Mouse (Mus musculus): ENCODE results near the gene Rab4b.

Rab4b gene

GRCm38 (mm10) chr7:27159882-27160281, 18.8 kb downstream of the Rab4b start:
- DNase-seq (ENCODE audit: low spot score in 2 of 2), result peak; percentile 73 to 88

GRCm38 (mm10) chr7:27159256-27159655, 19.4 kb downstream of the Rab4b start:
- DNase-seq (ENCODE audit: low spot score in 2 of 2), result no peak

- no peak for DNase-seq (ENCODE audit: low spot score in 2 of 2)
These were observed 20.5 kb downstream of the Rab4b start for GRCm38 (mm10) chr7:27158171-27158570.

DNA sequence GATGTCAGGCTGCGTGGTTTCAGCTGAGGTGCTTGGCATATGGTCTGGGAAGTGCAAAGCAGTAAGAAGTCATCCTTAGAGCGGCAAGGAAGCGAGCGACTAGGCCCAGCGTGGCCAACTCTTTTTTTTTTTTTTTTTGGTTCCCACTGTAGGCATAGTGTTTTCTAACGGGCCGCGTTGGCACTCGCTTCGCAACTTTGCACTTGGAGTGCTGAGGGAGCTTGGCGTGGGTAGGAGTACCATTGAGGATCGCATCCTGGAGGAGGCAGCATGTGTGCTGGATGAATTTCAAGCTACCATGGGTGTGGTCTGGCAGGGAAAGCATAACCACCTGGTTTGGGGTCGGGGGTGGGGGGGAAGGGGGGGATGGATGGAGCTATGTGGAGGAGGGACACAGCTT, 22.7 kb downstream of the Rab4b start:
- DNase-seq (ENCODE audit: low spot score in 2 of 2), result peak in 1 of 2 experiments; percentile 74

- DNase-seq (ENCODE audit: low spot score in 2 of 2), result no peak
These were observed 25.4 kb downstream of the Rab4b start, which contains the start of gene Cyp2t4 for GRCm38 (mm10) chr7:27153205-27153764. Gene Cyp2t4 (plus strand): TSS chr7:27153714.

GRCm38 (mm10) chr7:27136410-27136996, 42.2 kb downstream of the Rab4b start:
- no peak for DNase-seq (ENCODE audit: low spot score in 2 of 2)

DNA sequence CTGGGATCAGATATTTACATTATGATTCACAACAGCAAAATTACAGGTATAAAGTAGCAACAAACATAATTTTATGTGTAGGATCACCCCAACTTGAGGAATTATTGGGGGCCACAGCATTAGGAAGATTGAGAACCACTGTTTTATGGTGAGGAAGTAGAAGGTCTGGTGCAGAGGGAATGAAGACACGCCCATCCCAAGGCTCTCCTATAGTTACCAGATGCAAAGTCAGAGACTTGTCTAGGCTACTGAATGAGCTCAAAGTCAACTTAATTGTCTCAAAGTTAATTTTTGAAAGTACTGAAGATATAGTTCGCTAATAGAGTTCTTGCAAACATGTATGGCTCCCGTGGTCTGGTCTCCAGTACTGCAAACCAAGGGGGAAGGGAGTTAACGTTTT, 44.9 kb downstream of the Rab4b start:
- DNase-seq (ENCODE audit: low spot score in 2 of 2), result no peak

DNA sequence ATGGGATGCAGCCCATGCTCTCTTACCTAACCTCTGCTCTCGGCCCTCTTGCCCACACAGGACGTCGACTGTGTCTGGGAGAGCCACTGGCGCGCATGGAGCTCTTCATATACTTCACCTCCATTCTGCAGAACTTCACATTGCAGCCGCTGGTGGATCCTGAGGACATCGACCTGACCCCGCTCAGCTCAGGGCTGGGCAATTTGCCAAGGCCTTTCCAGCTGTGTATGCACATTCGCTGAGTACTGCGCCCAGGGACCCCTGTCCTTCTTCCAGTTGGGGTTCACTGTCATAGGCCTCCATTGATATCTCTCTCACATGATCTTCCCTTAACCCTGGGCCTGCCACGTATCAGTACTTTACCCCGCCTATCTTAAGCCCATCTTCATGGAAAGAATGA, 45.5 kb downstream of the Rab4b start:
- DNase-seq (ENCODE audit: low spot score in 2 of 2), result no peak

- peak; percentile 42 to 55 for DNase-seq (ENCODE audit: low spot score in 2 of 2)
These were observed 46.1 kb downstream of the Rab4b start for GRCm38 (mm10) chr7:27132588-27132987.

GRCm38 (mm10) chr7:27131387-27131786, 47.3 kb downstream of the Rab4b start:
- no peak for DNase-seq (ENCODE audit: low spot score in 2 of 2)

GRCm38 (mm10) chr7:27130521-27131370, 48.0 kb downstream of the Rab4b start:
- no peak for DNase-seq (ENCODE audit: low spot score in 2 of 2)

DNA sequence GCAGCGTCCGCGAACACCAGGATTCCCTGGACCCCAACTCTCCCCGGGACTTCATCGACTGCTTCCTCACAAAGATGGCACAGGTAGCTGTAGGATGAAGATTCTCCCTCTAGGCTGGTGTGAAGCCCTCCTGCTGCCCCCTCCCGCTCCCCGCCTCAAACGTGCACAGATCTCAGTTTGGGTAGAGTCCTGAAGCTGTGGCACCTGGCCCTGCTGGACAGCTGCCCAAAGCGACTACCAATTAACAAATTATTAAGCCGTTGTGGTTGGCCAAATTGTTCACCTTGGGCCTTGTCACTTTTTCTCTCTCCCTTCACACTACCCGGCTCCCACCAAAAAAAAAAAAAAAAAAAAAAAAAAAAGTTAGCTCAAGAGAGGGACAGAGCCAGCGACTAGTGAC, 48.9 kb downstream of the Rab4b start:
- no peak for DNase-seq (ENCODE audit: low spot score in 2 of 2)

DNA sequence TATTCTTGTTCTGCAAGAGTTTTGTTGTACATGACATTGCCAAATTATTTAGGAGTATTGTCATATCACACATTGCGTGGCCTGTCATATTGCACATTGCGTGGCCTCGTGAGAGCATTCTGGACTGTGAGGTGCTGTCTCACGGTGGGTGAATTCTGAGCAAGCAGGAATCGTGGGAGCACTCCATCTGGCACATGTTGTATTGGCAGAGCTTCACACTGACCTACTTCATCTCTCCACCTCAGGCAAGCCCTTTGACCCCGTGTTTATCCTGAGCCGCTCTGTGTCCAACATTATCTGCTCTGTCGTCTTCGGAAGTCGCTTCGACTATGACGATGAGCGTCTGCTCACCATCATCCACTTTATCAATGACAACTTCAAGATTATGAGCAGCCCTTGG, 49.8 kb downstream of the Rab4b start:
- no peak for DNase-seq (ENCODE audit: low spot score in 2 of 2)

DNA sequence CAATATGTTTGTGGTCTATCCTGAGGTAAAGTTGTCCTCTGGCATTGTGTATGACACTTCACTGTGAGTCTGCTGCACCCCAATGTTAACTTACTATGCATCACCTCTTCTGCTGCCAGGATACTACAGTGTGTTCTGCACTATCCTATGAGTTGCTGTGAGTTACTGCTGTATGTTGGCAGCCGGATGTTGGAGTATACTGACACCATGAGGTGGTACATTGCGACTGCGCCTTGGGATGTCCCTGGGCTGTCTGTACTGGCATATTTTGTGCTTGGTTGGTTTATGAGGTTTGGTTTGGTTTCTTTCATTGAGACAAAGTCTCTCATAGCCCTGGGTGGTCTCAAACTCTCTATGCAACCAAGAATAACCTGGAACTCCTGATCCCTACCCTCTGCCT, 50.5 kb downstream of the Rab4b start:
- DNase-seq (ENCODE audit: low spot score in 2 of 2), result peak; percentile 12 to 58

GRCm38 (mm10) chr7:27124969-27125368, 53.7 kb downstream of the Rab4b start:
- DNase-seq (ENCODE audit: low spot score in 2 of 2), result no peak

DNA sequence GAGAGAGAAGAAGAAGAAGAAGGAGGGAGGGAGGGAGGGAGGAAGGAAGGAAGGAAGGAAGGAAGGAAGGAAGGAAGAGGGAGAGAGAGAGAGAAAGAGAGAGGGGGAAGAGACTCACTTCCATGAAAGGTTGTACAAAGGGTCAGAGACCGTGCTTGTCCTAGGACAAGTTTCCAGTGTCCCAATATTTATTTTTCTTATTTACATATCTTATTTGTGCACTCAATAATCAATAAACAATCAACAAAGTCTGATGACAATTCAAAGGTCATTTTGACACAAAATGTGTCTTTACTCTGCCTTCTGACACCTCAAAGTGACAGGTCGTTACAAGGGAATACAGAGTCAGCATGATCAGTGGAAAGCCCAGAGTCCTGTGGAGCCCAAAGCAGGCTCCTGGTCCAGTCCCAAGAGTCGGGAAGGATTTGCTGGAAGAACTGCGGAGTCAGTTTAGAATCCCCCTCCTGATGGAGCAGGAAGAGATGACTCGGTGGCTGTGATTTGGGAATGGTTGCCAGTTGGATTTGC, 54.3 kb downstream of the Rab4b start:
- no peak for DNase-seq (ENCODE audit: low spot score in 2 of 2)

DNA sequence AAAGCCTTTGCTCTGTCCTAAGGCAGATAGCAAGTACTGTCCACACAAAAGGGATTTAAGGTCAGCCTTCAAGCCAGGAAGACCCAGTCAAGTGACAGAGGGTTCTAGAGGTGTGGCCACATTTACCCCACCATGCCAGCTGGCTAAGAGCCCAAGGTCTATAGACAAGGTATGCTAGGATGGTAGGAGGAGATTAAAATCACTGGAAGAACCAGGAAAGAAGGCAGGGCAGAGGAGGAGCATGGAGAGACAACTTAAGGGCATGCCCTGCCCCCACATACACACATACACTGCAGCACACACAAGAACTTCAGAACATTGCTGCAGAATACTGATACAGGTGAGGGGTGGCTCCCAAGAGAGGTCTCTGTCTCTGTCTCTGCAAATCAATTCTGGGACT, 59.0 kb downstream of the Rab4b start, which contains the start of gene Cyp2f2:
Gene Cyp2f2, plus strand, starts transcription at position 234 of the 400 bp plus-strand sequence.
- no peak for DNase-seq (ENCODE audit: low spot score in 2 of 2)

Measured in frontal cortex, postnatal 36 days (tissue).